Mouse (Mus musculus): Measurements from ENCODE around the gene Cd70.

DNA sequence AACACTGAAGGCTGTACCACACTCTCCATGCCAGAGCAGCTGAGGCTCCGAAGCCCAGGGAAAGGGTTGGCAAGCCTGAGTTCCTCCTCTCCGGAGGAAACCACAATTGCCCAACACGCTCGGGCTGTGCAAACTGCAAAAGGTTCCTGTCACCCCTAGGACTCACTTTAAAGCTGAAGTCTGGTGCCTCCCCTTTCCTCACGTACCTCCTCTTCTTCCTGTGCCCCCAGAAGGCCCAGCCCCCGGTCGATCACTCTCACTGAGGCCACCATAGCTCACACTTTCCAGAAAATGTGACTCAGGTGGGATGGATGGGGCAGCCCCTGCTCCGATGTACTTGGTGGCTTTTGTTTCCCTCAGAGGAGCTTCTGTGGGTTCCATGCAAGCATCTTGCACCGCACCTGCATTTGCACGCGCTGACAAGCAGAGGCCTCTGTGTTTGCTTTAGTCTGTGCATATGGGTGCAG, 44.5 kb upstream of the Cd70 start, which contains the start of gene Tnfsf14:
- TF ChIP-seq CTCF (IDR thresholded peaks at IDR 0.05; ENCODE audit: control insufficient read depth, insufficient read depth, insufficient replicate concordance, low read depth, low read length): no peak
- TF ChIP-seq POLR2A (IDR thresholded peaks at IDR 0.05; ENCODE audit: control insufficient read depth, low read depth, low read length): no peak
